Mouse (Mus musculus): ENCODE data around the gene Arhgap29. TPM values are rescaled to one million over a fixed set of nuclear protein-coding genes. Genes with fewer than 3 reads are reported as not detected.

Arhgap29 gene
- 3.8 and 6.3 TPM in 2 replicates for polyA plus RNA-seq (2012; rRNA removed)

DNA sequence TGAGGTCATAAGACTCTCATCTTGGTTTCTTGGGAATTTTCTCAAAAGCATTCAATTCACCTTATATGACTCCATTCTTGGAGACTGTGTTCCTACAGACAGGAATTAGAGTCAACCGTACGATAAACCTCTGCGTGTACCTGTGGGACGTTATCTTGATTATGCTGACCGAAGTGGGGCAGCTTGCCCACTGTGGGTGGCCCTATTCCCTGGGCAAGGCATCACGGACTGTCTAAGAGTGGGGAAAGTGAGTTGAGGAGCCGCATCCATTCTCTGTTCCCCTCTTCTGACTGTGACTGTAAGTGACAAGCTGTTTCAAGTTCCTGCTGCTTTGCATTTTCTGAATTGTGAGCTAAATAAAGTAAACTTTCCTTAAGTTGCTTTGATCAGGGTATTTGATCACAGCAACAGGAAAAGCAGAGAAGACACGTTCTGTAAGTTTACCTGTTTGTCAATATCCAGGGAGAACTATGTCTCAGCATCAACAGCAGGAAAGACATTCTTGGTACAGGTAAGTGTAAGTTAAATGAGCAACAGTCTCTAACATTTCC is at the start of gene Arhgap29:
Gene Arhgap29, plus strand, starts transcription at position 501 of the 551 bp plus-strand sequence.
- 96% methylated on average over 8 of the region's 8 CpGs for WGBS
- no peaks in the 10 kb centered on the region for H3K36me3 ChIP-seq (ENCODE audit: control insufficient read depth, insufficient read depth, low read length)
- H3K4me3 ChIP-seq (ENCODE audit: control insufficient read depth, insufficient read depth, low read length) = peak within 1 kb of the TSS; percentile 28

DNA sequence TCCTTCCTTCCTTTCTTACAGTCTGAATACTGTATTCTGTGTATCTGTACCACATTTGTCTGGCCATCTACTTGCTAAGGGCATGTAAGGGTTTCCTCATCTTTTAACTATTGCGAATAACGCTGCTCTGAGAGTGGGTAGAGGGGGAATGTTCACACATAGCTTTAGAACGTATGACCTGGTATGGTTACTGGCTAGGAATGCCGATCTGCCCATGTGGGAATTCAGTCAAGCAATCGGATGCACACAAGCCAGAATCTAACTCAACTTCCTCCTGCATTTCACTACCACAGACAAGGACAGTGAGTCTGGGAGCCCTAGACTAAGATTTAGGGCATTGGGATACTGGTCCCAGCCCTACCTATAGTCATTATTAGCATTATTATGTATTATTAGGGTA is 49.6 kb upstream of the Arhgap29 start:
- no peak for DNase-seq
- 93% methylated on average over 5 of the region's 5 CpGs for WGBS
- no peak for TF ChIP-seq POLR2A (IDR thresholded peaks at IDR 0.05; ENCODE audit: control insufficient read depth, extremely low read depth, insufficient read depth, low read length, poor library complexity)
- no peak for TF ChIP-seq CTCF (IDR thresholded peaks at IDR 0.05; ENCODE audit: borderline replicate concordance, control insufficient read depth, extremely low read depth, insufficient read depth, low read length, poor library complexity)
- Histone ChIP-seq H3K4me1 (replicated peaks; ENCODE audit: control insufficient read depth, insufficient read depth, low read length) (no peaks in the 10 kb centered on the region), H3K27me3 (ENCODE audit: control insufficient read depth, insufficient read depth, low read length) (no peaks in the 10 kb centered on the region), H3K4me3 (ENCODE audit: control insufficient read depth, insufficient read depth, low read length) (no peak overlapping the region), H3K27ac (ENCODE audit: control insufficient read depth, insufficient read depth, low read length) (no peak overlapping the region), H3K36me3 (ENCODE audit: control insufficient read depth, insufficient read depth, low read length) (no peaks in the 10 kb centered on the region)

More for the DNA sequence above, at the start of gene Arhgap29:
- Histone ChIP-seq H3K27ac (ENCODE audit: control insufficient read depth, insufficient read depth, low read length) (no peak within 1 kb of the TSS), H3K4me1 (replicated peaks; ENCODE audit: control insufficient read depth, insufficient read depth, low read length) (0 out of 2 replicates have a peak, but pooled peaks cover 8% of the 10 kb centered on the region), H3K27me3 (ENCODE audit: control insufficient read depth, insufficient read depth, low read length) (peaks cover 13% of the 10 kb centered on the region)
- no peak for TF ChIP-seq CTCF (IDR thresholded peaks at IDR 0.05; ENCODE audit: borderline replicate concordance, control insufficient read depth, extremely low read depth, insufficient read depth, low read length, poor library complexity)
- DNase-seq = no peak

DNA sequence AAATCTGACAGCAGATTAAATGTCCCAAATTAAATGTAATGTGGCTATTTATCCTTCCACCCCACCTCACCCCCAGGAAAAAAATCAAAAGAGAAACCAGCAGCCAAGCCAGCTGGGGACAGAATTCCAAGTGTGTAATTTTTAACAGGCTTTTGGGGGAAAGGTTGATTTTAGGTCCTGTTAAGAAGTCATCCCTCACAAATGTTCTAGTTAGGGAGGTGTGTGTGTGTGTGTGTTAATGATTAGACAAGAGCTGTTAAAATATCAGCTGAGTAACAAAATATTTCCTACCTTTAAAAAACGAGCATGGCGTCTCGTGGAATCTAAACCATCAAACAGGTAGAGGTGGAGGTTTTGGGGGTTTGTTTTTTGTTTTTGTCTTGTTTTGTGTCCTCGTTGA is 49.1 kb upstream of the Arhgap29 start:
- Histone ChIP-seq H3K36me3 (ENCODE audit: control insufficient read depth, insufficient read depth, low read length) (no peaks in the 10 kb centered on the region), H3K4me1 (replicated peaks; ENCODE audit: control insufficient read depth, insufficient read depth, low read length) (no peaks in the 10 kb centered on the region), H3K27me3 (ENCODE audit: control insufficient read depth, insufficient read depth, low read length) (no peaks in the 10 kb centered on the region), H3K27ac (ENCODE audit: control insufficient read depth, insufficient read depth, low read length) (no peak overlapping the region), H3K4me3 (ENCODE audit: control insufficient read depth, insufficient read depth, low read length) (no peak overlapping the region)
- WGBS = 92% methylated on average over 4 of the region's 4 CpGs
- no peak for DNase-seq
- TF ChIP-seq CTCF (IDR thresholded peaks at IDR 0.05; ENCODE audit: borderline replicate concordance, control insufficient read depth, extremely low read depth, insufficient read depth, low read length, poor library complexity) (no peak), POLR2A (IDR thresholded peaks at IDR 0.05; ENCODE audit: control insufficient read depth, extremely low read depth, insufficient read depth, low read length, poor library complexity) (no peak)

DNA sequence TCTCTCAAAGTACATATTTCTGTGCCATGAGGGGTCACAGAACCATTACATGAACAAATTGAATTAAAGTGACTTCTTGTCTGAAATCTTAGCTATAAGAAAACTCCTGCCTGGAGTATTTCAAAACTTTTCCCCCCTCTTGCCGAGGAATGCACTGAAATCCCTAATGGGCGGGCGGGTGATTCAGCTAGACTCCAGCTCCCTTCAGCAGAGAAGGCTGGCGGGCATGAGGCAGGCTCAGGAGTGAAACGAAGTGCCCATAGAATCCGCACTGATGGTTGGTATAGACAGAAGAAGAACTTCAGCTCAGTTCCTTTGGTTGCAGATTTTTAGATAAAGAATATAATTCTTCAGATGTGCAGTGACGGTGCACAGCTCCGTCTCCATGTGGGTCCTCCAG is 48.6 kb upstream of the Arhgap29 start:
- Histone ChIP-seq H3K27ac (ENCODE audit: control insufficient read depth, insufficient read depth, low read length) (no peak overlapping the region), H3K4me3 (ENCODE audit: control insufficient read depth, insufficient read depth, low read length) (no peak overlapping the region), H3K4me1 (replicated peaks; ENCODE audit: control insufficient read depth, insufficient read depth, low read length) (no peaks in the 10 kb centered on the region), H3K36me3 (ENCODE audit: control insufficient read depth, insufficient read depth, low read length) (no peaks in the 10 kb centered on the region), H3K27me3 (ENCODE audit: control insufficient read depth, insufficient read depth, low read length) (no peaks in the 10 kb centered on the region)
- WGBS = 79% methylated on average over 8 of the region's 8 CpGs
- TF ChIP-seq POLR2A (IDR thresholded peaks at IDR 0.05; ENCODE audit: control insufficient read depth, extremely low read depth, insufficient read depth, low read length, poor library complexity) (no peak), CTCF (IDR thresholded peaks at IDR 0.05; ENCODE audit: borderline replicate concordance, control insufficient read depth, extremely low read depth, insufficient read depth, low read length, poor library complexity) (no peak)
- no peak for DNase-seq

DNA sequence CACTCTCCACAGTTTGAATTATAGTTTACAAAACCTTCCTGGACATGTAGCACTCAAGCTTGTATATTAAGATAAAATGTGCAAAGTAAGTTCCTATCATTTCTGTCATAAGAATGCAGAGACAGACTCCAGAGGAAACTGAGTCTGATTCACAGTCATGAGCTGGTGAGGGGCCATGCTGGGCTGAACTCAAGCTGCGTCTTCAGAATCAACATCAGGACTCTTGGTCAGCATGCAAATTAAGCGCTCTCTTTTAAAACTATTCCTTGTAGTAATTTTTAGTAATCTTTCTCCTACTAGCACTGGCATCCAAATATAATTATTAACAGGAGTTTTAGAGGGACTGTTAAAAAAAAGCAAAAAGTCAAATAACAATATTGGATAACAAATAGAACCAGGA is 47.9 kb upstream of the Arhgap29 start:
- H3K4me1 ChIP-seq (replicated peaks; ENCODE audit: control insufficient read depth, insufficient read depth, low read length) = no peaks in the 10 kb centered on the region
- no peak for TF ChIP-seq POLR2A (IDR thresholded peaks at IDR 0.05; ENCODE audit: control insufficient read depth, extremely low read depth, insufficient read depth, low read length, poor library complexity)
- no peak for TF ChIP-seq CTCF (IDR thresholded peaks at IDR 0.05; ENCODE audit: borderline replicate concordance, control insufficient read depth, extremely low read depth, insufficient read depth, low read length, poor library complexity)
- H3K27me3 ChIP-seq (ENCODE audit: control insufficient read depth, insufficient read depth, low read length) = no peaks in the 10 kb centered on the region
- H3K4me3 ChIP-seq (ENCODE audit: control insufficient read depth, insufficient read depth, low read length) = no peak overlapping the region
- no peak for DNase-seq
- WGBS = 95% methylated on average over 2 of the region's 2 CpGs
- no peaks in the 10 kb centered on the region for H3K36me3 ChIP-seq (ENCODE audit: control insufficient read depth, insufficient read depth, low read length)
- no peak overlapping the region for H3K27ac ChIP-seq (ENCODE audit: control insufficient read depth, insufficient read depth, low read length)

DNA sequence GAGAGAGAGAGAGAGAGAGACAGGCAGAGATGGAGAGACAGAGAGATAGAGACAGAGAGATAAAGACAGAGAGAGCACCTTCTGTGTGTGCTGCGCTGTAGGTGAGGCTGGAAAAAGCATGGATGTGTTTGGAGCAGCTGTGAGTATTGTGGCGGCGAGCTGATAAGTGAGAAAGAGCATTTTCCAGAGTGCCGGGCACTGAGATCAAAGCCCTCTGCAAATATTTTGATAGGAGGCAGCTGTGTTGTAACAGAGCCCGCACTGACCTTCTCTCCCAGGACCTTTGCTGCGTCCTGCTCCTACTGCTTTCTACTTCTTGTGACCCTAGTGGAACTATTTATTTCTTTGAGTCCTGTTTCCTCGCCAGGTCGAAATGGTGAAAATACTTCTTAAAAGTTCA is 45.7 kb upstream of the Arhgap29 start:
- H3K4me3 ChIP-seq (ENCODE audit: control insufficient read depth, insufficient read depth, low read length) = no peak overlapping the region
- H3K4me1 ChIP-seq (replicated peaks; ENCODE audit: control insufficient read depth, insufficient read depth, low read length) = no peaks in the 10 kb centered on the region
- H3K27me3 ChIP-seq (ENCODE audit: control insufficient read depth, insufficient read depth, low read length) = no peaks in the 10 kb centered on the region
- DNase-seq = no peak
- TF ChIP-seq POLR2A (IDR thresholded peaks at IDR 0.05; ENCODE audit: control insufficient read depth, extremely low read depth, insufficient read depth, low read length, poor library complexity) = no peak
- TF ChIP-seq CTCF (IDR thresholded peaks at IDR 0.05; ENCODE audit: borderline replicate concordance, control insufficient read depth, extremely low read depth, insufficient read depth, low read length, poor library complexity) = no peak
- 80% methylated on average over 8 of the region's 8 CpGs for WGBS
- no peaks in the 10 kb centered on the region for H3K36me3 ChIP-seq (ENCODE audit: control insufficient read depth, insufficient read depth, low read length)
- H3K27ac ChIP-seq (ENCODE audit: control insufficient read depth, insufficient read depth, low read length) = no peak overlapping the region

DNA sequence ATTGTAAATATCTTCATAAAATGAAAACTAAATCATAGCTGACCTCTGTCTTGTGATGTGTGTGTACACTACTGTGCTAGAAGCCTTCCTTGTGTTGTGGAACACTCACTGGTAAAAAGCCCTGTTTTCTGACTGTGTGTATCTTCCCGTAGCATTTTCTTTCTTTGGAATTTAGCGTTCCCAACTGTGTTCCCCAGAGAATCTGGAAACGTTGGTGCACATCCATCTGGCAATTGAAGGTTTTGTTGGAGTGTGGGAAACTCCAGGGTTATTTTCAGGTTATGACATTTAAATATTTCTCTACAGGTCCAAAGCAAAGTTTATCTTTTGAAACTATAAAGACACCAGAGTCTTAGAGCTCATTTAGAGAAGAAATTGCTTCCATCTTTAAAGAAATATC is 43.2 kb upstream of the Arhgap29 start:
- DNase-seq = no peak
- no peak overlapping the region for H3K27ac ChIP-seq (ENCODE audit: control insufficient read depth, insufficient read depth, low read length)

More for the DNA sequence above, 43.2 kb upstream of the Arhgap29 start:
- H3K4me1 ChIP-seq (replicated peaks; ENCODE audit: control insufficient read depth, insufficient read depth, low read length) = no peaks in the 10 kb centered on the region
- WGBS = 88% methylated on average over 3 of the region's 3 CpGs
- no peaks in the 10 kb centered on the region for H3K36me3 ChIP-seq (ENCODE audit: control insufficient read depth, insufficient read depth, low read length)
- H3K27me3 ChIP-seq (ENCODE audit: control insufficient read depth, insufficient read depth, low read length) = no peaks in the 10 kb centered on the region
- no peak overlapping the region for H3K4me3 ChIP-seq (ENCODE audit: control insufficient read depth, insufficient read depth, low read length)
- TF ChIP-seq CTCF (IDR thresholded peaks at IDR 0.05; ENCODE audit: borderline replicate concordance, control insufficient read depth, extremely low read depth, insufficient read depth, low read length, poor library complexity) (no peak), POLR2A (IDR thresholded peaks at IDR 0.05; ENCODE audit: control insufficient read depth, extremely low read depth, insufficient read depth, low read length, poor library complexity) (no peak)
